Mouse (Mus musculus): ENCODE data around the gene Cldn17. TPM values are rescaled to one million over a fixed set of nuclear protein-coding genes. Genes with fewer than 3 reads are reported as not detected.

Cldn17 gene
- total RNA-seq (2015) (not detected in 2 replicates), total RNA-seq (2017) (not detected in 2 replicates)

DNA sequence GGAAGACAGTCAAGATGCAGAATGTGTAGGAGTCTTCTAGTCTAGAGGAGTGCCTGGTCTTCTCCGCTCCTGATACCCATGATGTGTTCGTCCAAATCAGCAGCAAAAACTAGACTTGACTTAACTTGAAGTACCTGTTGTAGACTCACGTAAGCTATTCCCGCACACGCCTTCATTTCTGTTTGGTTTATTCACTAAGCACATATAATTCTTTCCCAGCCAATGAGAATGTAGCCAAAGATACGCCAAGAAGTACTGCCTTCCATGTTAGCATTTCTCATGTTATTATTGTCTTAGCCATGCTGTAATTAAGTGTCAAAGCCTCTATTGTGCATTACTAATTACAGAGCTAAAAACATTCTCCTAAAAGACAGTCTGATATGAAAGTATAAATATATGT, at the start of gene Cldn17:
Gene Cldn17, minus strand, starts transcription at position 101 of the 400 bp plus-strand sequence.
- no peak for ATAC-seq (ENCODE audit: poor library complexity, severe bottlenecking)

DNA sequence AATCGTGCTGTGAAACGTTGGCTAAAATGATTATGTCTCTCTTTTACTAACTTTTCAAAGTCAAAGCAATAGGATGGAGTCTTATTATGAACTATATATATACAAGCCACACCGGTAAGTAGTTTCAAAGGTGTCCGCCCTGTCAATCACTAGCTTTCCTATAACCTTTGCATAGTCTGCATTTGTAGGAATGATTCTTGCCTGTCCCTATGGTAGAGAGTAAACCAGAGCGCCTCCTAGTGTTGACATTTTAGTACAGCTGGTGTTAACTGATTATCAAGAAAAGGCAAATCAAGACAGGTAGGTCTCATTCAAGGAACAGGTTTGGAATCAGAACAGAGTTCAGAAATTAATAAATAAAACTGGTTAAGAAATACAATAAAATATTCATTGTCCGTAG, 35.7 kb upstream of the Cldn17 start:
- no peak for ATAC-seq (ENCODE audit: poor library complexity, severe bottlenecking)

- no peak for ATAC-seq (ENCODE audit: poor library complexity, severe bottlenecking)
These were observed 33.2 kb upstream of the Cldn17 start for GRCm38 (mm10) chr16:88539841-88540487.

- ATAC-seq (ENCODE audit: poor library complexity, severe bottlenecking), result no peak
These were observed 4.6 kb upstream of the Cldn17 start for GRCm38 (mm10) chr16:88511348-88511747.

GRCm38 (mm10) chr16:88508150-88508549, 1.4 kb upstream of the Cldn17 start:
- no peak for ATAC-seq (ENCODE audit: poor library complexity, severe bottlenecking)

DNA sequence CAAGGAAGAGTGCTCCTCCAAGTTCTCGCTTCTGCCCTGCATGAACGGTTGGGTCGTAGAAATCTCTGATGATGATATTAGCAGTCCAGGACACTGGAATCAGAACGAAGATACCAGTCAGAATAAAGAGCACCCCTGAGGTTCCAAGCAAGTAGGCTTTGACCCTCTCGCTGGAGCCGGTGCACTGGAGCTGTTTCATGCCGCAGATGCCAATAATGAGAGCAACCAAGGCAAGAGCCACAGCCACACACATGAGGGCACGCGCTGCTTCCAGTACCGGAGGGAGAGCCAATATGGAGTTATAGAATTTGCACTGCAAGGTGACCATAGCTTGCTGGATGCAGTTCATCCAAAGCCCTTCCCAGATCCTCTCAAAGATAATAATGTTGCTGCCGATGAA, 440 bp downstream of the Cldn17 start:
- ATAC-seq (ENCODE audit: poor library complexity, severe bottlenecking), result no peak

- no peak for ATAC-seq (ENCODE audit: poor library complexity, severe bottlenecking)
These were observed 18.7 kb downstream of the Cldn17 start for GRCm38 (mm10) chr16:88488096-88488495.

- no peak for ATAC-seq (ENCODE audit: poor library complexity, severe bottlenecking)
These were observed 26.6 kb downstream of the Cldn17 start for GRCm38 (mm10) chr16:88480011-88480774.

GRCm38 (mm10) chr16:88463235-88463634, 43.5 kb downstream of the Cldn17 start:
- ATAC-seq (ENCODE audit: poor library complexity, severe bottlenecking), result no peak

Other genes with a start within 250 kb of the Cldn17 start
- gene Grik1, start 216.7 kb downstream of the Cldn17 start, total RNA-seq (2015), result not detected in 2 replicates
- not detected in 2 replicates for gene Grik1, start 216.7 kb downstream of the Cldn17 start, total RNA-seq (2017)
- not detected in 2 replicates for gene Cldn8, start 56.2 kb upstream of the Cldn17 start, total RNA-seq (2015)
- not detected in 2 replicates for gene Cldn8, start 56.2 kb upstream of the Cldn17 start, total RNA-seq (2017)
- not detected in 2 replicates for gene Krtap24-1, start 105.3 kb upstream of the Cldn17 start, total RNA-seq (2015)
- gene Krtap24-1, start 105.3 kb upstream of the Cldn17 start, total RNA-seq (2017), result not detected in 2 replicates
- not detected in 2 replicates for gene 2310079G19Rik, start 120.7 kb upstream of the Cldn17 start, total RNA-seq (2015)
- gene 2310079G19Rik, start 120.7 kb upstream of the Cldn17 start, total RNA-seq (2017), result not detected in 2 replicates
- not detected in 2 replicates for gene Krtap26-1, start 140.8 kb upstream of the Cldn17 start, total RNA-seq (2015)
- gene Krtap26-1, start 140.8 kb upstream of the Cldn17 start, total RNA-seq (2017), result not detected in 2 replicates
- not detected in 2 replicates for gene Krtap27-1, start 164.7 kb upstream of the Cldn17 start, total RNA-seq (2015)
- not detected in 2 replicates for gene Krtap27-1, start 164.7 kb upstream of the Cldn17 start, total RNA-seq (2017)
- gene 2310061N02Rik, start 201.0 kb upstream of the Cldn17 start, total RNA-seq (2015), result not detected in 2 replicates
- not detected in 2 replicates for gene 2310061N02Rik, start 201.0 kb upstream of the Cldn17 start, total RNA-seq (2017)
- not detected in 2 replicates for gene Krtap13-1, start 221.9 kb upstream of the Cldn17 start, total RNA-seq (2015)
- gene Krtap13-1, start 221.9 kb upstream of the Cldn17 start, total RNA-seq (2017), result not detected in 2 replicates
- not detected in 2 replicates for gene Krtap13, start 244.7 kb upstream of the Cldn17 start, total RNA-seq (2015)
- not detected in 2 replicates for gene Krtap13, start 244.7 kb upstream of the Cldn17 start, total RNA-seq (2017)